Mouse (Mus musculus) adrenal gland, adult 18-20 months (tissue): ENCODE measurements around the gene 4930435E12Rik. TPM values are rescaled to one million over a fixed set of nuclear protein-coding genes. Genes with fewer than 3 reads are reported as not detected.
"Not testable (repeated sequence)": the region's sequence is repeated elsewhere in the genome, so short reads cannot be mapped to it uniquely, and the experiment has no call there.

Experiments used
- DNase-seq, 2 experiments: peaks; one replicate each; pipeline ENCODE4 v3.0.0; 2021 to 2022; ENCODE audit warnings: low spot score in 2 of 2
- long read RNA-seq, 2 experiments: library from polyadenylated mRNA; stranded (forward); transcript quantifications; one replicate each; pipeline ENCODE4 v2.0.0; 2021
- total RNA-seq, 2 experiments: library from RNA; stranded (reverse); gene quantifications; 1 replicate in 1 of 2; 2 replicates in 1 of 2; pipeline ENCODE4 v1.2.3; 2021

The 4930435E12Rik gene
- not detected for total RNA-seq
- long read RNA-seq, experiment 1: 0 reads
- long read RNA-seq, experiment 2: 0 reads

GRCm38 (mm10) chr16:38828649-38829048 lies at the start of gene 4930435E12Rik:
TSS of gene 4930435E12Rik (minus strand) at chr16:38828749.
- DNase-seq: no peak

GRCm38 (mm10) chr16:38874481-38874880 lies 45.9 kb upstream of the 4930435E12Rik start:
- DNase-seq: no peak

GRCm38 (mm10) chr16:38873231-38873630 lies 44.7 kb upstream of the 4930435E12Rik start:
- no peak for DNase-seq

GRCm38 (mm10) chr16:38864358-38864757 lies 35.8 kb upstream of the 4930435E12Rik start:
- no peak for DNase-seq

- no peak for DNase-seq
Observed at GRCm38 (mm10) chr16:38860548-38860947, 32.0 kb upstream of the 4930435E12Rik start.

- no peak for DNase-seq
Observed at GRCm38 (mm10) chr16:38858120-38858749, 29.7 kb upstream of the 4930435E12Rik start.

GRCm38 (mm10) chr16:38812521-38812920 lies 16.0 kb downstream of the 4930435E12Rik start:
- peak; percentile 45 to 63 for DNase-seq

GRCm38 (mm10) chr16:38810196-38810595 lies 18.4 kb downstream of the 4930435E12Rik start:
- no peak for DNase-seq

- not testable (repeated sequence) for DNase-seq
Observed at GRCm38 (mm10) chr16:38807796-38808195, 20.8 kb downstream of the 4930435E12Rik start.

GRCm38 (mm10) chr16:38800091-38800490 lies 28.5 kb downstream of the 4930435E12Rik start, which contains the start of gene Upk1b:
TSS of gene Upk1b (minus strand) at chr16:38800328.
- no peak for DNase-seq

GRCm38 (mm10) chr16:38798957-38799450 lies 29.5 kb downstream of the 4930435E12Rik start:
- DNase-seq: no peak

GRCm38 (mm10) chr16:38793120-38793519 lies 35.4 kb downstream of the 4930435E12Rik start:
- no peak for DNase-seq

GRCm38 (mm10) chr16:38789966-38790365 lies 38.6 kb downstream of the 4930435E12Rik start:
- no peak for DNase-seq

GRCm38 (mm10) chr16:38789016-38789415 lies 39.5 kb downstream of the 4930435E12Rik start:
- no peak for DNase-seq

- no peak for DNase-seq
Observed at GRCm38 (mm10) chr16:38785301-38785700, 43.2 kb downstream of the 4930435E12Rik start.

GRCm38 (mm10) chr16:38782524-38783067 lies 46.0 kb downstream of the 4930435E12Rik start:
- DNase-seq: no peak

GRCm38 (mm10) chr16:38781946-38782345 lies 46.6 kb downstream of the 4930435E12Rik start:
- no peak for DNase-seq

- DNase-seq: no peak
Observed at GRCm38 (mm10) chr16:38780960-38781572, 47.5 kb downstream of the 4930435E12Rik start.

- no peak for DNase-seq
Observed at GRCm38 (mm10) chr16:38776342-38776741, 52.2 kb downstream of the 4930435E12Rik start.

- DNase-seq: no peak
Observed at GRCm38 (mm10) chr16:38774964-38775746, 53.4 kb downstream of the 4930435E12Rik start.

GRCm38 (mm10) chr16:38772906-38773496 lies 55.5 kb downstream of the 4930435E12Rik start:
- no peak for DNase-seq
